Mouse (Mus musculus): ENCODE results near the gene Arhgef10l. TPM values are rescaled to one million over a fixed set of nuclear protein-coding genes. Genes with fewer than 3 reads are reported as not detected.

Gene Arhgef10l
- polyA plus RNA-seq, 1 experiment from 2014 or later: 32.3 TPM

DNA sequence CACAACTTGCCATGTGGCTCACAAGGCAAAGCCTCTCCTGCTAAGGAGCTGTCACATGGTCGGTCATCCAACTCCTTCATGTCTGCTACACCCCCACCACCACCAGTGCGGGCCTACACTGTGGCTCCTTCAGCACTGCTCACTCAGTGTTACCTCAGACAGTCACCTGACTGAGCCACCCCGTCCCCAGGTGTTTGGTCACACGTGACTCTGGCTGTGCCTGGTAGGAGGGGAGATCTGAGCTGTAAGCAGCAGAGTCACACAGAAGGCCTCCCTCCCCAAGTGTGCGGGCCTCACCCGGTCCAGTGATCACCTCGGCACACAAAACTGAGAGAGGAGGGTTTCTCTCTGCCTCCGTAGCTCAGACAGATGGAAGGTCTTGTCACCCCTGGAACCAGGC lies 130.5 kb downstream of the Arhgef10l start:
- DNase-seq (ENCODE audit: low spot score): no peak
- H3K27ac ChIP-seq: no peak overlapping the region; the same call in 1 of the 2 replicates
- no peaks in the 10 kb centered on the region for H3K27me3 ChIP-seq (ENCODE audit: insufficient read depth, poor library complexity, severe bottlenecking)
- H3K4me3 ChIP-seq: no peak overlapping the region
- 85% methylated on average over 8 of the region's 8 CpGs for whole genome bisulfite sequencing
- H3K36me3 ChIP-seq: peaks cover 79% of the 10 kb centered on the region
- peaks cover 51% of the 10 kb centered on the region for H3K4me1 ChIP-seq (replicated peaks)
- H3K9me3 ChIP-seq: no peaks in the 10 kb centered on the region

DNA sequence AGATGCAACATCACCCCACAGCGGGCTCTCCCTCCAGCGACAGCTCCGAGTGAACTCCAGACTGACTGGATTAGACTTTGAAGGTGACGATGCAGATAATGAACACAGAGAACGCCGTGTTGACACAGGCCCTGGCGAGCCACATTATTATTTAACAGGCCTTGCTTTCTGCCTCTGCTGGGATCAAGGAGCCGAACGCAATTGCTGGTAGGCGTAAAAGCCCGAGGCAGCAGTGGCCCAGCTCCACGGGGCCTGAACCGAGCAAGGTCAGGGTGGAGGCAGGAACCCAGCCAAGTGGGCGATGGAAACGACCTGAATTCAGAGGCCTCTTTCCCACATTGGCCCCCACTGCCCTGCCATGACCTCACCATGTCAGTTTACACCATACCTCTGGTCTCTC lies 133.5 kb downstream of the Arhgef10l start:
- H3K4me3 ChIP-seq: no peak overlapping the region
- H3K27ac ChIP-seq: no peak overlapping the region
- DNase-seq (ENCODE audit: low spot score): no peak
- 48% methylated on average over 15 of the region's 15 CpGs for WGBS
- H3K9me3 ChIP-seq: no peaks in the 10 kb centered on the region
- H3K4me1 ChIP-seq (replicated peaks): peaks cover 72% of the 10 kb centered on the region
- H3K27me3 ChIP-seq (ENCODE audit: insufficient read depth, poor library complexity, severe bottlenecking): no peaks in the 10 kb centered on the region
- peaks cover 74% of the 10 kb centered on the region for H3K36me3 ChIP-seq

DNA sequence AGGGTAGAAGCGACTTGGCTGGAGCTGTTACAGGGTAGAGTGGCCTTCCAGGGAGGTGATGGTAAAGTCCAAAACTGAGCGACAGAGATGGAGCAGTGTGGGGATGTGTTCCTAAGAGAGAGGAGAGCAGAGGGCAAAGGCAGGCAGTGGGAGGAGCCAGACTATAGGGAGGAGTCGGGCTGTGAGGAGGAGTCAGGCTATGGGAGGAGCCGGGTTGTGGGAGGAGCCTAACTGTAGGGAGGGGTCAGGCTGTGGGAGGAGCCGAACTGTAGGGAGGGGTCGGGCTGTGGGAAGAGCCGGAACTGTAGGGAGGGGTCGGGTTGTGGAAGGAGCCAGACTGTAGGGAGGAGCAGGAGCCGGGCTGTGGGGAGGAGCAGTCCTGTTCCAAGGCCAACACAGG lies 134.8 kb downstream of the Arhgef10l start:
- Histone ChIP-seq H3K4me1 (replicated peaks) (peaks cover 70% of the 10 kb centered on the region), H3K27me3 (ENCODE audit: insufficient read depth, poor library complexity, severe bottlenecking) (no peaks in the 10 kb centered on the region), H3K4me3 (no peak overlapping the region), H3K36me3 (peaks cover 68% of the 10 kb centered on the region), H3K9me3 (no peaks in the 10 kb centered on the region), H3K27ac (no peak overlapping the region)
- 45% methylated on average over 9 of the region's 9 CpGs for WGBS
- DNase-seq (ENCODE audit: low spot score): peak; percentile 38

DNA sequence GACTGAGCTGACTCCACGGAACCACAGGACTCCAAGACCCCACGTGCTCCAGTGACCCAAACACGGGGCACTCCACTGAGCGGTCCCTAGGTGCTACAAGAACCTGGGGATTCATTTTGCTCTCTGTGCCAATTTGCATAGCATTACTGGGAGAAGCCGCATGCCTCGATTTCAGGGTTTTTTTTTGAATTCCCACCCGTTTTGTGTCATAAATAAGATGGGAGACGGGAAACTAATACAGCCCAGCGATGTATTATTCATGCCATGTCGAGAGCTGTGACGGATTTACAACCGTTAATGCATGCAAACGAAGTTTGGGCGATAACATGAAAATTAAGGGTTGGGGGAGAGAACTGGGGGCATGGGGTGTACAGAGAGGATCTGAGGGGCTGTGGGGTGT lies 136.1 kb downstream of the Arhgef10l start:
- Histone ChIP-seq H3K36me3 (peaks cover 68% of the 10 kb centered on the region), H3K4me1 (replicated peaks) (peaks cover 68% of the 10 kb centered on the region), H3K4me3 (no peak overlapping the region), H3K9me3 (no peaks in the 10 kb centered on the region), H3K27ac (no peak overlapping the region), H3K27me3 (ENCODE audit: insufficient read depth, poor library complexity, severe bottlenecking) (no peaks in the 10 kb centered on the region)
- 83% methylated on average over 14 of the region's 14 CpGs for WGBS
- DNase-seq (ENCODE audit: low spot score): no peak

DNA sequence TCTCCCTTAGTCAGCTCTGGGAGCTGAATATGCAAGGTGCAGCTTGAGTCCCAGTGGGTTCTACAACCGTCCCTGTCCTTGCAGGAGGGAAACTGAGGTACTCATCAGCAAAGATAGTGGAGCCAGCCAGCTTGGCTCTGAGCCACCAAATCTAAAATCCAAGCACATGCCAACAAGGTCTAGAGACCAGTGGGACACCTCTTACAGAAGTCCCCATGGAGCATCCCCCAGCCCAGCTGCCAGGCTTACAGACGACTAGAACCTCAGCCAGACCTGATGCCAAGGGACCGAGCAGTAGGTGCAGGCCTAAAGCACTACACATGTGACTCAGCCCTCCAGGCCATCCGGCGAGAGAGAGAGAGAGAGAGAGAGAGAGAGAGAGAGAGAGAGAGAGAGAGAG lies 137.4 kb downstream of the Arhgef10l start:
- Histone ChIP-seq H3K27ac (no peak overlapping the region), H3K4me1 (replicated peaks) (peaks cover 57% of the 10 kb centered on the region), H3K4me3 (no peak overlapping the region), H3K36me3 (peaks cover 58% of the 10 kb centered on the region), H3K9me3 (no peaks in the 10 kb centered on the region), H3K27me3 (ENCODE audit: insufficient read depth, poor library complexity, severe bottlenecking) (no peaks in the 10 kb centered on the region)
- WGBS: 89% methylated on average over 5 of the region's 5 CpGs
- no peak for DNase-seq (ENCODE audit: low spot score)

DNA sequence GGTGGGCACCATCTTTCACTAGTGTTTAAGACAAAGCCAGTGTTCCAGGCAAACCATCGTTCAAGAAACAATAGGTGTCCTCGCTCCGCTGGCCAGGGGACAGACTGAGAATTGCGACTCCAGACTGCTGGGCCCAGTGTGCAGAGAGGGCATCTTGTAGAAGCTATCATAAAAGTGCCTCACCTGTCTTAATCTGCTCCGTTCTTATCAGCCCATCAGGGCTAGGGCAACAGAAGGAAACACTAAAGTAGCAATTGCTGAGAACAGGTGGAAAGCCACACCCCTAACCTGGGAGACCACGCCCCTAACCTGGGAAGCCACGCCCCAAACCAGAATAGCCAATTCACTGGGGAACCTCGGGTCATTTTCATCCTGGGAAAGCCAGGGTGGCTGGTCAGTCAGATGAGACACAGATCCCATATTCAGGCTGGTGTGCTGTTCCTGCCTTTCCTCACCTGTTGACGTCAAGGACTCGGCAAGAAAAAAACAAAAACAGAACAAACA lies 140.1 kb downstream of the Arhgef10l start:
- H3K9me3 ChIP-seq: no peaks in the 10 kb centered on the region
- no peak overlapping the region for H3K27ac ChIP-seq
- no peaks in the 10 kb centered on the region for H3K27me3 ChIP-seq (ENCODE audit: insufficient read depth, poor library complexity, severe bottlenecking)
- no peak for DNase-seq (ENCODE audit: low spot score)
- H3K4me1 ChIP-seq (replicated peaks): peaks cover 32% of the 10 kb centered on the region
- WGBS: 74% methylated on average over 10 of the region's 10 CpGs
- peaks cover 68% of the 10 kb centered on the region for H3K36me3 ChIP-seq
- no peak overlapping the region for H3K4me3 ChIP-seq

DNA sequence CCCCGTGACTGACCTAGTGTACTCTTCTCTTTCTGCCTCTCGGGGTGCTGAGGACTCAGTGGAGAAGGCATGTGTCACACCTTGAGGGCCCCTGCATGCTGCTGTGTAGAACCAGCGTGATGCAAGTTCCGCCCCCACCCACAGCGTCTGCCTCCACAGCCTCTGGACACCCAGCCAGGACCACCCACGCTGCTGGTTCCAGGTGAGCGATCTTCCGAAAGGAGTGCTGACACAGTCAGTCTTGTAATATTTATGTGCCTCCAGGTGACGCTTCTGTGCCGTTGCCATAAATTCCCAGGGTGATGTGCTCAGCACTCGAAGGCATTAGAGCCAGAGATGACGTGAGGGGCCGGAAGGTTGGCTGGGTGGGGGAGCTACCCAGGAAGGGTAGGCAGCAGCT lies 140.9 kb downstream of the Arhgef10l start:
- no peak for DNase-seq (ENCODE audit: low spot score)
- H3K27ac ChIP-seq: no peak overlapping the region
- no peaks in the 10 kb centered on the region for H3K27me3 ChIP-seq (ENCODE audit: insufficient read depth, poor library complexity, severe bottlenecking)
- H3K36me3 ChIP-seq: peaks cover 68% of the 10 kb centered on the region
- H3K9me3 ChIP-seq: no peaks in the 10 kb centered on the region
- peaks cover 25% of the 10 kb centered on the region for H3K4me1 ChIP-seq (replicated peaks)
- 80% methylated on average over 13 of the region's 13 CpGs for WGBS
- H3K4me3 ChIP-seq: no peak overlapping the region

DNA sequence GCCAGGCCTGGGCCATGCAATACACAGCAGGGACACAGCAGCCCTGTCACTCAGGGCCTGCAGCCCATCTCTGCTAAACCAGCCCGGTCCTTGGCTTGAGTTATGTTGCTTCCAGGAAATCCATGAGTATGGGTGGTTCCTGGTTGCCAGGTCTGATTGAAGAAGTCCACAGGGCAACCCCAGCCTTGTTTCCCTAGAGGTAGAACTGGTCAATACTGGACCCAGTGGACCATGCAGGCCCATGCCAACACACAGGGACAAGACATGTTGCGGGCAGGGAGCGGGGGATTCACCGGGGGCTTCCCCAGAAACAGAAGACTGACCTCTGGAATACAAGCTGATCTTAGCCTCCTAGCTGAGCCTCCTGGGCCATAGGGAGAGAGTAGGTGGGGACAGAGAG lies 142.9 kb downstream of the Arhgef10l start:
- H3K36me3 ChIP-seq: peaks cover 82% of the 10 kb centered on the region
- H3K9me3 ChIP-seq: no peaks in the 10 kb centered on the region
- no peak for DNase-seq (ENCODE audit: low spot score)
- H3K27me3 ChIP-seq (ENCODE audit: insufficient read depth, poor library complexity, severe bottlenecking): no peaks in the 10 kb centered on the region
- H3K4me3 ChIP-seq: no peak overlapping the region
- peaks cover 9% of the 10 kb centered on the region for H3K4me1 ChIP-seq (replicated peaks)
- whole genome bisulfite sequencing: 93% methylated on average over 4 of the region's 4 CpGs
- no peak overlapping the region for H3K27ac ChIP-seq

DNA sequence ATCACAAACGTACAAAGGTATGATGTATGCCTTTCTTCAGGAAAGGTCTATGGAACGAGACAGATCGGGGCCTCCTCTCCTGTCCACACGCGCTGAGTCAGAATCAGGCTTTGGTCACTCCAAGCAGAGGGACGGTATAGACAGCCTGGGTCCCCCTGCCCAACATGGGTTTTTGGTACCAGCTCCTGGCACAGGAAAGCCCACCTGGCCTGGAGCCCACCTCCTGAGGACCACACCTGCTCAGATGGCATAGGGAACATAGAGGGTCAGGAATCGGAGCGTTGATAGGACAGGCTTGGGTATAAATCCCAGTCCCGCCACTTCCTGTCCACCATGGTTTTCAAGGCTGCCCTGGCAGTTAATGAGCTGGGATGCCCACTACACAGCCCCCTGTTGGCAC lies 145.1 kb downstream of the Arhgef10l start:
- WGBS: 97% methylated on average over 9 of the region's 9 CpGs
- no peak for DNase-seq (ENCODE audit: low spot score)
- H3K4me1 ChIP-seq (replicated peaks): peaks cover 7% of the 10 kb centered on the region
- no peaks in the 10 kb centered on the region for H3K9me3 ChIP-seq
- H3K4me3 ChIP-seq: no peak overlapping the region
- H3K27me3 ChIP-seq (ENCODE audit: insufficient read depth, poor library complexity, severe bottlenecking): no peaks in the 10 kb centered on the region
- peaks cover 86% of the 10 kb centered on the region for H3K36me3 ChIP-seq
- H3K27ac ChIP-seq: no peak overlapping the region

DNA sequence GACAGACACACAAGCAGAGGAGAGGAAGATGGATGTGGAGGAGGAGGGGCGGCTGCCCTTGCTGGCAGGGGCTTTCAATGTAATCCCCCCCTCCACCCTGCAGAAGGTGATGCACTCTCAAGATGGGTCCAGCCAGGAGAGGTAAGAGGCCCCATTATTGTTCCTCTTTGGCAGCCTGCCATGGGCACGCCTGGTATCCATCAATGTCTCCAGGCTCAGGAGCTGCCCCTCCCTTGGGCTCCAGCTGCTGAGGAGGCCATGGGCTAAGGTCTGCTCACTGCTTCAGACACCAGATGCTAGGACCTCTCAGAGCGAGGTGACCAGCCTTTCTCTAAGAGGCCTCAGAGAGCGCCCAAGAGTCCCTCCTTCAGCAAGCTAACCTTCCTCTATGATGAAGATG lies 152.0 kb downstream of the Arhgef10l start:
- Histone ChIP-seq H3K36me3 (peaks cover 62% of the 10 kb centered on the region), H3K27me3 (ENCODE audit: insufficient read depth, poor library complexity, severe bottlenecking) (no peaks in the 10 kb centered on the region), H3K4me1 (replicated peaks) (no peaks in the 10 kb centered on the region), H3K4me3 (no peak overlapping the region), H3K9me3 (no peaks in the 10 kb centered on the region), H3K27ac (no peak overlapping the region)
- WGBS: 87% methylated on average over 4 of the region's 4 CpGs
- DNase-seq (ENCODE audit: low spot score): no peak

DNA sequence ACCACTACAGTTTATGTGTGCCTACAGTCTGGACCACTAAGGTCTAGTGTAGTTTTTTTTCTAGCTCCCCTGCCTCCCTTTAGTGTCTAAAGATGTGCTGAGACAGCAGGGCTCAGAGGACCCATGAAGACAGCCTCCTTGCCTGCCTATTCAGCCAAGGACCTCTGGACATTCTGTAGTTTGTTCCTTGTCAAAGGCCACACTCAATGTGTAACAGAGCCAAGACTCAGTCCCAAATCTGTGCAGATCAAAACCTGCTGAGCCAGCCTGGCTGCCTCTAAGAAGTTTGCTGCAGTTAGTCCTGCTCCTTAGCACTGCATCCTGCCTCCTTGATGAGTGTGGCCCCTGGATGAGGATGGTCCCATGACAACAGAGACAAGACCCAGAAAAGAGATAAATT lies 156.0 kb downstream of the Arhgef10l start:
- H3K27me3 ChIP-seq (ENCODE audit: insufficient read depth, poor library complexity, severe bottlenecking): no peaks in the 10 kb centered on the region
- peaks cover 15% of the 10 kb centered on the region for H3K4me1 ChIP-seq (replicated peaks)
- H3K36me3 ChIP-seq: peaks cover 27% of the 10 kb centered on the region
- no peak for DNase-seq (ENCODE audit: low spot score)
- no peak overlapping the region for H3K27ac ChIP-seq
- H3K9me3 ChIP-seq: no peaks in the 10 kb centered on the region
- H3K4me3 ChIP-seq: no peak overlapping the region

DNA sequence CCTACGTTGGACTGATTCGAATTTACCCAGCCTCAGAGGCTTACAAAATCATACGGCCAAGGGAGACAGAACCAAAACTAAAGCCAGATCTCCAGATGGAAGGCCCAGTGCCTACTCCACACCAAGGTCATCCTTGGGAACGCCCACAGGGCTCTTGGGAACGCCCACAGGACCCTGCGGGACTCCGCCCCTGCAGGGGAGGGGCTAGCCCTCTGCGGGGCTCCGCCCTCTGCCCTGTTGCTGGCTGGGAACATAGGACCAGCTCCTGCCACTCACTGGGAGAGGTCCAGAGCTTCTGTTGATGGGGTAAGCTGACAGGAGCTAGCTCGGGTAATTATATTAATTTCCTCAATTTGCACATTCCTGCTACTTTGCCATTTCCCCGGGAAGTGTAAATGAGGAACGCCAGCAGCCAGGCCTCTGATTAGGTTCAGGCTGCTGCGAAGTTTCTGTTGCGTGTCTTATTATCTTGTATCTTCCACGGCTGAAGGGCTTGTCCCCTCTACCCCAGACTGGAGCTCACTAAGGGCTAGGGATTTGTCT lies 158.6 kb downstream of the Arhgef10l start:
- DNase-seq (ENCODE audit: low spot score): peak; percentile 48
- Histone ChIP-seq H3K36me3 (peaks cover 1% of the 10 kb centered on the region; the same call in 1 of the 2 replicates), H3K27ac (no peak overlapping the region), H3K27me3 (ENCODE audit: insufficient read depth, poor library complexity, severe bottlenecking) (0 out of 2 replicates have a peak, but pooled peaks cover 3% of the 10 kb centered on the region), H3K4me3 (no peak overlapping the region), H3K4me1 (replicated peaks) (peaks cover 21% of the 10 kb centered on the region), H3K9me3 (no peaks in the 10 kb centered on the region)
- WGBS: 49% methylated on average over 15 of the region's 15 CpGs

DNA sequence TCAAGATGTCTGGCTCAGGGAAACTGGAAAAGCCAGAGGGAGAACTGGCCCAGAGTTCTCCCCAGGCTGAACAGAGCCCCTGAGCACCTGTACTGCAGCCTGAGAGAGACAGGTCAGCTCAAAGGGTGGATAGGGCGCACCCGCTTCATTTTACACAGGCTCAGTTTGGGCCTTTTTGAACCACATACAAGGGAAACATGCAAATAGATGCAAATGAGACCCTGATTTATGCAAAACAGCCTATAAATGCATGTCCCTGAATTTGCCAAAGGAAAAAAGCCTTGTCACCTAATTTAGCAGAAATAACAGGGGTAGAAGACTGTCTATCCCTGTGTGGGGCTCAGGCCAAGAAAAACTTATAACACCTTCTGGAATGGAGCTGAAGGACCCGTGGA lies 160.2 kb downstream of the Arhgef10l start:
- DNase-seq (ENCODE audit: low spot score): no peak
- 90% methylated on average over 3 of the region's 3 CpGs for WGBS
- Histone ChIP-seq H3K27me3 (ENCODE audit: insufficient read depth, poor library complexity, severe bottlenecking) (0 out of 2 replicates have a peak, but pooled peaks cover 3% of the 10 kb centered on the region), H3K27ac (no peak overlapping the region), H3K4me1 (replicated peaks) (peaks cover 34% of the 10 kb centered on the region), H3K4me3 (no peak overlapping the region), H3K36me3 (no peaks in the 10 kb centered on the region), H3K9me3 (no peaks in the 10 kb centered on the region)
